Mouse (Mus musculus): ENCODE measurements at regions not wholly inside any gene's neighbourhood (a gene's known extent, or its start where the extent isn't known, plus 50 kb on each side); places are given as distances from the start of the nearest gene placed in this dataset.

- TF ChIP-seq CTCF (IDR thresholded peaks at IDR 0.05) (no peak), POLR2A (IDR thresholded peaks at IDR 0.05; ENCODE audit: insufficient read depth, low read depth, low read length) (no peak)
Observed at GRCm38 (mm10) chr1:193720420-193720851, 350.3 kb upstream of the Camk1g start.
